Mouse (Mus musculus) testis, adult 2 months (tissue): ENCODE measurements around the gene Cog1. TPM values are rescaled to one million over a fixed set of nuclear protein-coding genes. Genes with fewer than 3 reads are reported as not detected.

Source experiments
- H3K27ac ChIP-seq: fragments of 200-500 bp; 2 replicates; pipeline ENCODE4 v1.5.1; 2012; ENCODE audit warnings: low read depth, low read length; ENCODE audit not compliant: control insufficient read depth, insufficient read depth
- H3K27me3 ChIP-seq: fragments of 200-500 bp; 2 replicates; pipeline ENCODE4 v1.6.1; 2012; ENCODE audit warnings: mild to moderate bottlenecking, low read length, moderate library complexity; ENCODE audit not compliant: control insufficient read depth, insufficient read depth
- H3K36me3 ChIP-seq: fragments of 200-500 bp; 2 replicates; pipeline ENCODE4 v1.6.1; 2012; ENCODE audit warnings: mild to moderate bottlenecking, low read length; ENCODE audit not compliant: control insufficient read depth, insufficient read depth
- H3K4me1 ChIP-seq: fragments of 200-500 bp; 2 replicates; pipeline ENCODE4 v1.6.1; 2012; ENCODE audit warnings: low read length; ENCODE audit not compliant: control insufficient read depth, insufficient read depth
- H3K4me3 ChIP-seq: fragments of 200-500 bp; 2 replicates; pipeline ENCODE4 v1.5.1; 2012; ENCODE audit warnings: low read depth, mild to moderate bottlenecking, low read length, moderate library complexity, mixed read lengths; ENCODE audit not compliant: control insufficient read depth
- CTCF ChIP-seq: fragments of 200-500 bp; IDR thresholded peaks from 2 replicates; pipeline ENCODE4 v1.5.1; 2012; ENCODE audit warnings: low read depth, mild to moderate bottlenecking, inconsistent platforms, low read length, moderate library complexity; ENCODE audit not compliant: control insufficient read depth, insufficient read depth, insufficient replicate concordance
- POLR2A ChIP-seq: fragments of 200-500 bp; IDR thresholded peaks from 2 replicates; pipeline ENCODE4 v1.6.1; 2012; ENCODE audit warnings: low read depth, mild to moderate bottlenecking, inconsistent platforms, low read length, moderate library complexity; ENCODE audit not compliant: control insufficient read depth
- polyA plus RNA-seq: library from polyadenylated mRNA; depleted of rRNA; stranded (reverse); fragments of >200 nt; gene quantifications from 2 replicates; pipeline ENCODE4 v1.2.3, GENCODE M21; 2012

Cog1 gene
- polyA plus RNA-seq, 1 experiment = 50.2 TPM

- TF ChIP-seq CTCF = no peak
- no peak for TF ChIP-seq POLR2A
- H3K27me3 ChIP-seq = no peaks in the 10 kb centered on the region; the same call in 1 of the 2 replicates
- H3K27ac ChIP-seq = no peak overlapping the region
- H3K4me3 ChIP-seq = no peak overlapping the region
- no peaks in the 10 kb centered on the region for H3K36me3 ChIP-seq
- peaks cover 15% of the 10 kb centered on the region for H3K4me1 ChIP-seq
Measured at GRCm38 (mm10) chr11:113621001-113621400, 28.0 kb upstream of the Cog1 start.

GRCm38 (mm10) chr11:113622028-113622427 is 26.9 kb upstream of the Cog1 start:
- H3K36me3 ChIP-seq = no peaks in the 10 kb centered on the region
- H3K4me1 ChIP-seq = peaks cover 15% of the 10 kb centered on the region
- no peak overlapping the region for H3K4me3 ChIP-seq
- TF ChIP-seq CTCF = no peak
- TF ChIP-seq POLR2A = no peak
- no peaks in the 10 kb centered on the region; the same call in 1 of the 2 replicates for H3K27me3 ChIP-seq
- no peak overlapping the region for H3K27ac ChIP-seq

GRCm38 (mm10) chr11:113625437-113625836 is 23.5 kb upstream of the Cog1 start:
- Histone ChIP-seq H3K36me3 (no peaks in the 10 kb centered on the region), H3K27ac (no peak overlapping the region), H3K27me3 (no peaks in the 10 kb centered on the region), H3K4me3 (no peak overlapping the region), H3K4me1 (no peaks in the 10 kb centered on the region)
- no peak for TF ChIP-seq CTCF
- no peak for TF ChIP-seq POLR2A

GRCm38 (mm10) chr11:113627785-113628184 is 21.2 kb upstream of the Cog1 start:
- no peak for TF ChIP-seq POLR2A
- TF ChIP-seq CTCF = no peak
- no peak overlapping the region for H3K4me3 ChIP-seq

DNA sequence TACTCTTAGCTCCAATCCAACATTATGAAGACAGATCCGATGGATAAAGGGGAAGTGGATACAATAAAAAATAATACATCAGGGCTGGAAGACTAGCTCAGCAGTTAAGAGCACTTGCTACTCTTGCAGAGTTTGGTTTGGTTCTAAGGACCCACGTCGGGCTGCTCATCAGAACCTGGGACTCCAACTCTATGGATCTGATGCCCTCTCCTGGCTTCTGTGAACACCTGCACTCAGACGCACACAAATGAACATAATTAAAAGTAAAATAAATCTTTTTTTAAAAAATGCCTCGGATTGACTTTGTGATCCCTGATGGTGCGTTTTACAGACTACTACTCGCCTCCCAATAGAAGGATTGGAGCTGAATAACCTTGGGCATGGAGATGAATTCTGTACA is 18.3 kb upstream of the Cog1 start:
- Histone ChIP-seq H3K4me3 (no peak overlapping the region), H3K4me1 (no peaks in the 10 kb centered on the region), H3K27me3 (no peaks in the 10 kb centered on the region), H3K27ac (no peak overlapping the region), H3K36me3 (no peaks in the 10 kb centered on the region)
- TF ChIP-seq CTCF (no peak), POLR2A (no peak)

More at GRCm38 (mm10) chr11:113627785-113628184, 21.2 kb upstream of the Cog1 start:
- no peak overlapping the region for H3K27ac ChIP-seq
- H3K4me1 ChIP-seq = no peaks in the 10 kb centered on the region
- H3K27me3 ChIP-seq = no peaks in the 10 kb centered on the region
- H3K36me3 ChIP-seq = no peaks in the 10 kb centered on the region

DNA sequence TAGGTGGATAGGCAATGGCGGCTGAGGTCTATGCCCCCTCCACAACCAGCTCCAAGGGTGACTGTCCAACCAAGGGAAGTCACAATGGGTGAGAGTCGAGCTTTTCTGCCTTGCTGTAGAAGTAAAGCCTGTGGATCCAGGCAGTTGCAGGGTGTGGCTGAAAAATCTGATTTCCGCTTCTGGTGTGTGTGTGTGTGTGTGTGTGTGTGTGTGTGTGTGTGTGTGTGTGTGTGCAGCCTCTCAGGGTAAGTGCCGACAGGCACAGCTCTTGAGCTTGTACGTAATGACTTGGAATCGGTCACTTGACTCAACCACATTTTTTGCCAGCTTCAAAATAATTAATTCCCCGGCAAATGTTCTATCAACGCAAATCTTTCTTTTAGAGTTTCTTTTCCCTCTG is 17.7 kb upstream of the Cog1 start:
- Histone ChIP-seq H3K4me1 (no peaks in the 10 kb centered on the region), H3K27me3 (no peaks in the 10 kb centered on the region), H3K27ac (no peak overlapping the region), H3K36me3 (no peaks in the 10 kb centered on the region), H3K4me3 (no peak overlapping the region)
- TF ChIP-seq POLR2A (no peak), CTCF (no peak)

DNA sequence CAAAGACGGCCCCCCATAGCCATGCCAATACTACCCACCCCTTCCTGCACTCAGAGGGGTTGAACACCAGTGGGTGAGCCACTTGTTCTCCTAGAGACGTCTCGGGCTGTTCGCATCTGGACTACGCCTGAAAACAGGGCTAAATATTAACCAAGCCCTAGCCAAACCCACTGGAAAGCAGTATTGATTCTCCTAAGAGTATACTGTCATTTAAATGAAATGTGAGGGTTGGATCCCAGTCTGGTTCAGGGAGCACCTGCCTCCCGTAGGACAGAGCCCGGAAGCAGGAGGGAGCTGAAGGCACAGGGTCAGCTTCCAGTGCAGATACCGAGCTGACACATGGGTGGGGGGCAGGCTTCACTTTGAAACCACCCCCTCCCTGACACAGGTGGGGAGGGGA is 17.1 kb upstream of the Cog1 start:
- Histone ChIP-seq H3K27me3 (no peaks in the 10 kb centered on the region), H3K36me3 (no peaks in the 10 kb centered on the region), H3K4me3 (no peak overlapping the region), H3K4me1 (no peaks in the 10 kb centered on the region), H3K27ac (no peak overlapping the region)
- TF ChIP-seq POLR2A (no peak), CTCF (no peak)

GRCm38 (mm10) chr11:113632303-113632702 is 16.7 kb upstream of the Cog1 start:
- TF ChIP-seq POLR2A = no peak
- TF ChIP-seq CTCF = no peak
- Histone ChIP-seq H3K27me3 (no peaks in the 10 kb centered on the region), H3K36me3 (no peaks in the 10 kb centered on the region), H3K4me3 (no peak overlapping the region), H3K4me1 (no peaks in the 10 kb centered on the region), H3K27ac (no peak overlapping the region)
